Mouse (Mus musculus) gastrocnemius, postnatal 25 days (tissue): ENCODE results near the gene Ubox5. TPM values are rescaled to one million over a fixed set of nuclear protein-coding genes. Genes with fewer than 3 reads are reported as not detected.

Experiments
- DNase-seq: peaks from one replicate; pipeline ENCODE4 v3.0.0; 2022
- total RNA-seq, 2 experiments: library from RNA; stranded (reverse); gene quantifications; 1 replicate in 1 of 2; 2 replicates in 1 of 2; pipeline ENCODE4 v1.2.3; 2021

Ubox5 gene
- total RNA-seq, 2 experiments from 2014 or later, result 3.3 to 3.8 TPM

- DNase-seq, result no peak
These were observed 4.3 kb upstream of the Ubox5 start for GRCm38 (mm10) chr2:130634006-130634738.

DNA sequence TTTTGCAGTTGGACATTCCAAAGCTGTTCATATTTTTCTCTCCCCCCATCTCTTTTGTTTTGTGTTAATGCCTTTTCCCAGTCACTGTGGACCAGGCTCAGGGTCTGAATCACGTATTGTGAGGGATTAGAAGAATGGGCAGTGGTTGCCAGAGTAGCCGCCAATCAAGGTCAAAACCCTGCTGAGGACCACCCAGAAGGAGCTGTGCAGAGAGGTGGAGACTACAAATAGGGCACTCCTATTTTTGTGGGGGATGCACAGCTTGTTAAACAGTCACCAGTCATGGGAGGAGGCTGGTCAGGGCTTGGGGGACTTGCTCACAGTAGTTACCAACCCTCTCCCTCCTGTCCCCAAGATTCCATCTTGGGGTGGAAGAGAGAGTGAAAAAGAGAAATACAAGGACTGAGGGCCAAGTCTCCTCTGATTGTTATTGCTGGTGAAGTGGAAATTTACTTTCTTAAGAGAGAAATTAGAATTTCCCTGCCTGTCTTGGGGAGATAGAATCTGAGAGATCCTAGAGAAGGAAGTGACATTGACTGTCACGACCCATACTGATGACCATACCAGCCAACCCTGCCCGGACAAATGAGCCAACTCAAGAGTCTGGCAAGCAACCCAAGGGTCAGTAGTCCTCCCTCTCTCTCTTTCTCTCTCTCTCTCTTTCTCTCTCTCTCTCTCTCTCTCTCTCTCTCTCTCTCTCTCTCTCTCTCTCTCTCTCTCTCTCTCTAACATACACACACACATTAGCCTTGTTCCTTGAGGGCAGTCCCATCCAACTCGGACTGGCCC is 3.2 kb upstream of the Ubox5 start:
- DNase-seq, result no peak

- DNase-seq, result no peak
These were observed 2.6 kb upstream of the Ubox5 start for GRCm38 (mm10) chr2:130632416-130632815.

DNA sequence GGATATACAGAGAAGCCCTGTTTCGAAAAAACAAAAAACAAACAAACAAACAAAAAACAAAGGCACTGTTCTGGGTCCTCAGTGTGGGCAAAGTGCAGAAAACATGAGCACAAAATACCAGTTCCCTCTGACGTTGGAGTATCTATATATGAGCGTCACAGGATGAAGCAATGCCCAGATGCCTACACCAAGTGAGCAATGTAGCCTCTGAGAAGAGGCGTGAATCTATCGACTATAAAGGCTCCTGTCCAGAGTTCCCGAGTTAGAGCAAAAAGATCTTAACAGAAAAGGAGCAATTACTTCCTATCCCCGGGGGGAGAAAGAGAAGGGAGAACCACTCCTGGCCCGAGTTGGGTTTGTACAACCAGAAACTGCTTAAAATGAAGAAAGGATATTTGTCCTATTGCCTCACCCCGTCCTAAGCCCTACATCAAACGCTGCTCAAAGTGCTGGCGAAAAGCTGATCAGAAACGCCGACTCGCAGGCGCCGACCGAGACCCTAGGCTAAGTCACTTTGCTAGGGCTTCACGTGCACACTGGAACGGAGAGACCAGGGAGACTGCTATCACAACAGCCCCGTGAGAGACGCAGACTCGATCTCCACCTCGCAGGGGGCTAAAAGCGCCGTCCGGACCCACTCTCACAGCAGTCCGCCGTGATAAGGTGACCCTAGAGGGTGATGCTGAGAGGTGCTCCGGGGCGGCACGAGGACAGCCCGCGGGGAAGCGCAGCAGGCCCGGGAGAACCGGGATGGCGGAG is 579 bp downstream of the Ubox5 start:
- no peak for DNase-seq

GRCm38 (mm10) chr2:130628424-130628823 is 1.4 kb downstream of the Ubox5 start:
- no peak for DNase-seq

- no peak for DNase-seq
These were observed 10.9 kb downstream of the Ubox5 start for GRCm38 (mm10) chr2:130618972-130619371.

DNA sequence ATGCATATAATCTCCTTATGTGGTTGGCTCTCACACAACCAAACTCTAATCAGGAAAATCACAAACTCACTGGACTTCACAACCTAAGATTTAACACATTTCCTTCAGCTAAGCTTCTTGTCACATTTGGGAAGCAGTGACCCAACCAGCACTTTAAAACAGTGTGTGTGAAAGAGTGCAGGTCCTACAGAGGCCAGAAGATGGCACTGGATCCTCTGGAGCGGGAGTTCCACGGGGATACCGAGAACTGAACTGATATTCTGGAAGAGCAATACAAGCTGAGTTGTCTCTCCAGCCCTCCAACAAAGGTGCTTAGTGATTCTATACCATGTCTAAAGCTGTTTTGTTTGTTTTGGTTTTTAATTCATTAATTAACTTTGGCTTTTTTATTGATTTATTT is 16.7 kb downstream of the Ubox5 start:
- DNase-seq, result no peak

- DNase-seq, result no peak
These were observed 27.6 kb downstream of the Ubox5 start for GRCm38 (mm10) chr2:130602195-130602594.

DNA sequence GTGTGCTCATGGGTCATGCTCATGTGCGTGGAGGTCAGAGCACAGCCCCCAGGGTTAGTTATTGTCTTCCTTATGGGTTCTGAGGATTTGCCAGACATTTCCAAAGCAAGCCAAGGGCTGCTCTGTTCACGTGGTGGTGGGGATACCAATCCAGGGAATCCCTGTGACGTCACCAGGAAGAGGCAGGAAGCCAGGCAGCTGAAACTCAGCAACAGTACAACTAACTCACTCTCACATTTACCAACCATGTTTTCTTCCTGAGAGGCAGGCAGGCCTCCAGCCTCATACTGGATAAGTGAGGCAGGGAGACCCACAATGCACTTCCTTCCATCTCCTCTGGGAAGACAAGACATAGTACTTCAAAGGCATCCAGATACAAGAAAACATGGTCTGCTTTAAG is 31.4 kb downstream of the Ubox5 start:
- DNase-seq, result no peak

DNA sequence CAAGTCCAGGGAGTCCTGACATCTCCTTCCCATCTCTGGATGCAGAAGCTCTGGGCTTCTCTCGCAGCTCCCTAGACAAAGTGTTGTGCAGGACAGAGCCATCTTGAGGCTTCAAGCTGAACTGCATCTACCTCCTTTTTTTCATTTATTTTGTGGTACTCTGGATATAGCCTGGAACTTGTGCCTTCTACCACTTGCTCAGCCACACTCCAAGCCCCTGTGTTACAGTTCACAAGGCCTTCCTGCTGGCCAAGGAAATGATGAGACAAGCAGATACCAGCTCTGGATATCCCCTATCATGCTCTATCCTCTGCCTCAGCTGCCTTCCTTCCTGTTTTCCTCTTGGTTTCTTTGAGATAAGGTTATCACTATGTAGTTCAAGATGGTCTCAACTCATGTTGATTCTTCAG is 32.2 kb downstream of the Ubox5 start:
- DNase-seq, result no peak

- DNase-seq, result no peak
These were observed 34.2 kb downstream of the Ubox5 start for GRCm38 (mm10) chr2:130595596-130595995.

GRCm38 (mm10) chr2:130591016-130591415 is 38.8 kb downstream of the Ubox5 start:
- peak; percentile 44 for DNase-seq

DNA sequence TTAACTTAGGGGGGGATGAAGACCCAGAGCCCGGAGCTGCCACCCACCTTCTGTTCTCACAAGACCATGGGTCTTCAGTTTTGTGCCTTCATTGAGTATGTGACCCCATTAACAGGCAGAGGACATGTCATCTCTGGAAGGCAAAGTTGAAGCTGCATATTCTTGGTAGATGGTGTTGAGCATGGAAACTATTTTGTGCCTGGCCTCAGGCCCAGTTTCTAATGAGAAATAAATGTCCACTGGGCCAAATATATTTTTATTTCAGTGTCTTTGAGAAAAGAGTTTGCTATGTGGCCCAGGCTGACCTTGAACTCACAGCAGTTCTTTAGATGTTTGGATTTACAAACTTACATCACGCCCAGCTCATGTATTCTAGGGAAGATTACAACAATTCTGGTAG is 40.1 kb downstream of the Ubox5 start:
- DNase-seq, result no peak

GRCm38 (mm10) chr2:130589157-130589556 is 40.7 kb downstream of the Ubox5 start:
- no peak for DNase-seq

- DNase-seq, result no peak
These were observed 41.5 kb downstream of the Ubox5 start for GRCm38 (mm10) chr2:130588373-130588772.

DNA sequence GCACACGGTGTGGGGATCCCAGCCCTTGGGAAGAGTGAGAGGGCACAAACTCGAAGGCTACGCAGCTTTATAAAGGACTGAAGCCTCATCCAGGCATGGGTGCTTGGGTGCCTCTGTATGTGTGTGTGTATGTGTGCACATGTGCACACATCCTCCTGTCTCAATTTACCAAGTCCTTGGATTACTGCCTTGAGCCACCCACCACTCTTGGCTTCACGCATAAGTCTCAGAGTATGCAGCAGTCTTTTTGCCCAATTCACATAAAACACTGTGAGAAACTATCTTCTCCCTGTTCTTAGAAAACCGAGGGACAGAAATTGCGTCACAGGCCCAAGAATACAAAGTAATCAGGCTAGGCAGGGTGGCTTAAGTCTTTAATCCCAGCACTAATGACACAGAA is 43.8 kb downstream of the Ubox5 start:
- DNase-seq, result no peak

GRCm38 (mm10) chr2:130583902-130584560 is 45.8 kb downstream of the Ubox5 start:
- no peak for DNase-seq

- no peak for DNase-seq
These were observed 47.3 kb downstream of the Ubox5 start, which contains the start of gene Avp for GRCm38 (mm10) chr2:130582552-130582951. TSS of gene Avp (minus strand) at chr2:130582554.

- DNase-seq, result no peak
These were observed 48.6 kb downstream of the Ubox5 start for GRCm38 (mm10) chr2:130581201-130581600.

DNA sequence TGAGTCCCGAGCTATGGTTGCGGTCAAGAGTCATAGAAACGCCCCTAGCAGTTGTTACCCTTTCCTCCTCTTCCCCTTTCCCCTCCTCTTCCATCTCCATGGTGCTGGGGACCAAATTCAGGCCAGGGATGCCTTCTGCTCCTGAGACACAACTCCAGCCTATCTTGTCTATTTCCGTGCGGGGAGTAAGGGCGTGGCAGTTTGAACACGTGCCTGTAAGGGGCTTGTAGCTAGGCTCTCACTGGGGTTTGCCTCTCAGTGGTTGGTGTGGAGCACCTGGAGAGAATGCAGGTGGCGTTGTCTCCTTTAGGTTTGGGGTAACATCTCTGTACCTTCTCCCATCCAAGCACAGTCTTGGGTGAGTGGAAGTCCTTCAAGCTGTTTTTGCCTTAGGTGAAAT is 50.0 kb downstream of the Ubox5 start:
- no peak for DNase-seq

GRCm38 (mm10) chr2:130578148-130578547 is 51.7 kb downstream of the Ubox5 start:
- no peak for DNase-seq

DNA sequence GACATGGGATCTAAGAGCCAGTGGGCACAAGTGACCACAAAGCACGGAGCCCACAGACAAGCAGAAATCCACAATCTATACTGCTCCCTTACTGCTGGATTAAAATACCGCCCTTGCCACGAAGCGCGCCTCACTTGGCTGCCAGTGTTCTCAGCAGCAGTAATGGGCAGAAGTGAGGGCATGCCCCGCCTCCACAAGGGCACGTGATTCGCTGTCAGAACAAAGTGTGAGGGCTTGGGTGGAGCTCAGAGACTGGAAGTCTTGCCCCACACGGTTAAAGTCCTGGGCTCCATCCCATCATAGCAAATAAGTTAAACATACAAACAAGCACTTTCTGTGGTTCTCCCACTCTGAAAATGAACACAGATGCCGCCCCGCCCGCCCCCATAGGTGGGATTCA is 52.2 kb downstream of the Ubox5 start:
- DNase-seq, result peak; percentile 36
